Mouse (Mus musculus) spleen, adult 2 months (tissue): Measurements from ENCODE around the gene Brcc3. TPM values are rescaled to one million over a fixed set of nuclear protein-coding genes. Genes with fewer than 3 reads are reported as not detected.
A peak's percentile ranks its signal among the peaks of the same experiment; 100 is the strongest.
"Not testable (repeated sequence)": the region's sequence is repeated elsewhere in the genome, so short reads cannot be mapped to it uniquely, and the experiment has no call there.

Experiments used
- DNase-seq, 2 experiments: peaks; one replicate each; pipeline versions ENCODE4 v3.0.0 to v3.0.0-alpha.2; 2012 to 2021; ENCODE audit warnings: low spot score in 2 of 2, low read depth in 1 of 2
- H3K27ac ChIP-seq: fragments of 200-500 bp; 2 replicates; pipeline ENCODE4 v1.5.1; 2012; ENCODE audit warnings: low read length, inconsistent platforms; ENCODE audit not compliant: insufficient read depth
- H3K27me3 ChIP-seq: fragments of 200-500 bp; 2 replicates; pipeline ENCODE4 v1.6.1; 2012; ENCODE audit warnings: mild to moderate bottlenecking, moderate library complexity, low read length, inconsistent platforms; ENCODE audit not compliant: control insufficient read depth, insufficient read depth
- H3K36me3 ChIP-seq: fragments of 200-500 bp; 2 replicates; pipeline ENCODE4 v1.6.1; 2012; ENCODE audit warnings: mild to moderate bottlenecking, low read length, inconsistent platforms; ENCODE audit not compliant: control insufficient read depth, insufficient read depth
- H3K4me1 ChIP-seq: fragments of 200-500 bp; 2 replicates; pipeline ENCODE4 v1.6.1; 2011; ENCODE audit warnings: inconsistent platforms; ENCODE audit not compliant: control insufficient read depth, insufficient read depth, insufficient read length
- H3K4me3 ChIP-seq: fragments of 200-500 bp; 2 replicates; pipeline ENCODE4 v1.5.1; 2011; ENCODE audit warnings: mild to moderate bottlenecking, inconsistent platforms; ENCODE audit not compliant: insufficient read depth, insufficient read length; ENCODE audit errors: extremely low read depth
- CTCF ChIP-seq: fragments of 200-500 bp; IDR thresholded peaks from 2 replicates; pipeline ENCODE4 v1.5.1; 2011; ENCODE audit warnings: mild to moderate bottlenecking, inconsistent platforms; ENCODE audit not compliant: insufficient read depth, insufficient read length, insufficient replicate concordance; ENCODE audit errors: extremely low read depth
- POLR2A ChIP-seq: fragments of 200-500 bp; IDR thresholded peaks from 2 replicates; pipeline ENCODE4 v1.6.1; 2011; ENCODE audit warnings: low read depth, low read length, inconsistent platforms
- WGBS: fragments of 180-500 bp; shearing (Covaris S2); methylation state at CpG from one replicate; pipeline ENCODE4 v1.1.7; 2018; 5-methylcytosine and 5-hydroxymethylcytosine counted together
- polyA plus RNA-seq: library from polyadenylated mRNA; depleted of rRNA; stranded (reverse); fragments of >200 nt; gene quantifications from 2 replicates; pipeline ENCODE4 v1.2.3, GENCODE M21; 2012

The Brcc3 gene
- polyA plus RNA-seq, 1 experiment: 4.4 TPM

- TF ChIP-seq POLR2A: peak; percentile 11; the same call in 1 of the 2 replicates
- no peak for TF ChIP-seq CTCF
- H3K36me3 ChIP-seq: no peaks in the 10 kb centered on the region
- H3K4me3 ChIP-seq: peak within 1 kb of the TSS; percentile 86
- peak within 1 kb of the TSS; percentile 76 for H3K27ac ChIP-seq
- no peaks in the 10 kb centered on the region for H3K4me1 ChIP-seq
- no peaks in the 10 kb centered on the region for H3K27me3 ChIP-seq
- WGBS: 20% methylated on average over 23 of the region's 25 CpGs
- peak; percentile 53 to 57 for DNase-seq
Measured at GRCm38 (mm10) chrX:75382195-75382771, 34.1 kb upstream of the Brcc3 start, which contains the start of the genes Fundc2 and F8. TSS of gene Fundc2 (plus strand) at chrX:75382399. TSS of gene F8 (minus strand) at chrX:75382615.

- 89% methylated on average over 1 of the region's 1 CpGs for WGBS
- Histone ChIP-seq H3K27ac (no peak overlapping the region), H3K4me3 (no peak overlapping the region), H3K27me3 (no peaks in the 10 kb centered on the region), H3K36me3 (no peaks in the 10 kb centered on the region), H3K4me1 (no peaks in the 10 kb centered on the region)
- no peak for DNase-seq
- TF ChIP-seq CTCF: no peak
- no peak for TF ChIP-seq POLR2A
Measured at GRCm38 (mm10) chrX:75399471-75399870, 17.0 kb upstream of the Brcc3 start.

GRCm38 (mm10) chrX:75402668-75403067 lies 13.8 kb upstream of the Brcc3 start:
- 36% methylated on average over 2 of the region's 2 CpGs for WGBS

GRCm38 (mm10) chrX:75403350-75403749 lies 13.1 kb upstream of the Brcc3 start:
- DNase-seq: no peak
- Histone ChIP-seq H3K27ac (no peak overlapping the region; the same call in 1 of the 2 replicates), H3K4me3 (no peak overlapping the region), H3K36me3 (no peaks in the 10 kb centered on the region), H3K4me1 (no peaks in the 10 kb centered on the region), H3K27me3 (no peaks in the 10 kb centered on the region)
- TF ChIP-seq POLR2A (no peak), CTCF (no peak)

More at GRCm38 (mm10) chrX:75402668-75403067, 13.8 kb upstream of the Brcc3 start:
- DNase-seq: no peak
- no peaks in the 10 kb centered on the region for H3K27me3 ChIP-seq
- no peak for TF ChIP-seq CTCF
- no peak for TF ChIP-seq POLR2A
- no peak overlapping the region for H3K4me3 ChIP-seq
- no peaks in the 10 kb centered on the region for H3K36me3 ChIP-seq
- no peaks in the 10 kb centered on the region for H3K4me1 ChIP-seq
- H3K27ac ChIP-seq: no peak overlapping the region

GRCm38 (mm10) chrX:75409711-75410110 lies 6.7 kb upstream of the Brcc3 start:
- TF ChIP-seq POLR2A (no peak), CTCF (no peak)
- WGBS: 93% methylated on average over 1 of the region's 1 CpGs
- no peak for DNase-seq
- no peaks in the 10 kb centered on the region for H3K27me3 ChIP-seq
- no peak overlapping the region for H3K4me3 ChIP-seq
- no peak overlapping the region for H3K27ac ChIP-seq
- no peaks in the 10 kb centered on the region for H3K4me1 ChIP-seq
- no peaks in the 10 kb centered on the region for H3K36me3 ChIP-seq

- Histone ChIP-seq H3K27me3 (no peaks in the 10 kb centered on the region), H3K36me3 (peaks cover 1% of the 10 kb centered on the region; the same call in 1 of the 2 replicates), H3K4me3 (no peak overlapping the region), H3K27ac (no peak overlapping the region), H3K4me1 (no peaks in the 10 kb centered on the region)
- no peak for TF ChIP-seq CTCF
- TF ChIP-seq POLR2A: no peak
- WGBS: 53% methylated on average over 1 of the region's 1 CpGs
- DNase-seq: no peak
Measured at GRCm38 (mm10) chrX:75454597-75454996, 38.2 kb downstream of the Brcc3 start.

- WGBS: 31% methylated on average over 37 of the region's 37 CpGs
- H3K27ac ChIP-seq, H3K36me3 ChIP-seq, H3K27me3 ChIP-seq, H3K4me1 ChIP-seq: not testable (repeated sequence)
- DNase-seq: peak in 1 of 2 experiments; percentile 5
- H3K4me3 ChIP-seq: peak overlapping the region; percentile 40; the same call in 1 of the 2 replicates
Measured at GRCm38 (mm10) chrX:75475182-75475644, 58.8 kb downstream of the Brcc3 start.
